Mouse (Mus musculus): ENCODE results near the gene Gm17334. TPM values are rescaled to one million over a fixed set of nuclear protein-coding genes. Genes with fewer than 3 reads are reported as not detected.

Gm17334 gene
- polyA plus RNA-seq, 1 experiment = 1.2 TPM

GRCm38 (mm10) chr11:53773641-53774360, 814 bp upstream of the Gm17334 start:
- Histone ChIP-seq H3K4me1 (ENCODE audit: control insufficient read depth, insufficient read depth, insufficient read length) (peaks cover 25% of the 10 kb centered on the region; the same call in 1 of the 2 replicates), H3K36me3 (ENCODE audit: control insufficient read depth, insufficient read depth, low read length) (peaks cover 62% of the 10 kb centered on the region), H3K27me3 (ENCODE audit: control insufficient read depth, insufficient read depth, low read length) (no peaks in the 10 kb centered on the region), H3K27ac (ENCODE audit: insufficient read depth, low read length) (no peak overlapping the region), H3K4me3 (ENCODE audit: extremely low read depth, insufficient read depth, insufficient read length) (no peak overlapping the region)
- WGBS = 81% methylated on average over 16 of the region's 16 CpGs
- TF ChIP-seq CTCF (IDR thresholded peaks at IDR 0.05; ENCODE audit: extremely low read depth, insufficient read depth, insufficient read length, insufficient replicate concordance) (no peak), POLR2A (IDR thresholded peaks at IDR 0.05; ENCODE audit: low read depth, low read length) (no peak)
- DNase-seq (ENCODE audit: low read depth in 1 of 2, low spot score in 2 of 2) = no peak

GRCm38 (mm10) chr11:53772536-53772935, 451 bp downstream of the Gm17334 start:
- TF ChIP-seq POLR2A (IDR thresholded peaks at IDR 0.05; ENCODE audit: low read depth, low read length) (no peak), CTCF (IDR thresholded peaks at IDR 0.05; ENCODE audit: extremely low read depth, insufficient read depth, insufficient read length, insufficient replicate concordance) (no peak)
- Histone ChIP-seq H3K36me3 (ENCODE audit: control insufficient read depth, insufficient read depth, low read length) (peaks cover 55% of the 10 kb centered on the region), H3K4me1 (ENCODE audit: control insufficient read depth, insufficient read depth, insufficient read length) (peaks cover 25% of the 10 kb centered on the region; the same call in 1 of the 2 replicates), H3K27ac (ENCODE audit: insufficient read depth, low read length) (peak overlapping the region; percentile 25; the same call in 1 of the 2 replicates), H3K27me3 (ENCODE audit: control insufficient read depth, insufficient read depth, low read length) (no peaks in the 10 kb centered on the region), H3K4me3 (ENCODE audit: extremely low read depth, insufficient read depth, insufficient read length) (peak overlapping the region; percentile 44; the same call in 1 of the 2 replicates)
- 32% methylated on average over 9 of the region's 9 CpGs for WGBS
- DNase-seq (ENCODE audit: low read depth in 1 of 2, low spot score in 2 of 2) = no peak

- WGBS = 13% methylated on average over 11 of the region's 11 CpGs
- Histone ChIP-seq H3K27ac (ENCODE audit: insufficient read depth, low read length) (peak overlapping the region; percentile 31), H3K4me3 (ENCODE audit: extremely low read depth, insufficient read depth, insufficient read length) (peak overlapping the region; percentile 85), H3K36me3 (ENCODE audit: control insufficient read depth, insufficient read depth, low read length) (peaks cover 45% of the 10 kb centered on the region), H3K27me3 (ENCODE audit: control insufficient read depth, insufficient read depth, low read length) (no peaks in the 10 kb centered on the region), H3K4me1 (ENCODE audit: control insufficient read depth, insufficient read depth, insufficient read length) (peaks cover 25% of the 10 kb centered on the region; the same call in 1 of the 2 replicates)
- no peak for DNase-seq (ENCODE audit: low read depth in 1 of 2, low spot score in 2 of 2)
- TF ChIP-seq CTCF (IDR thresholded peaks at IDR 0.05; ENCODE audit: extremely low read depth, insufficient read depth, insufficient read length, insufficient replicate concordance) = no peak
- TF ChIP-seq POLR2A (IDR thresholded peaks at IDR 0.05; ENCODE audit: low read depth, low read length) = no peak
These were observed 1.8 kb downstream of the Gm17334 start for GRCm38 (mm10) chr11:53771001-53771744.

- H3K36me3 ChIP-seq (ENCODE audit: control insufficient read depth, insufficient read depth, low read length) = peaks cover 36% of the 10 kb centered on the region
- no peak for TF ChIP-seq POLR2A (IDR thresholded peaks at IDR 0.05; ENCODE audit: low read depth, low read length)
- TF ChIP-seq CTCF (IDR thresholded peaks at IDR 0.05; ENCODE audit: extremely low read depth, insufficient read depth, insufficient read length, insufficient replicate concordance) = no peak
- peak overlapping the region; percentile 98 for H3K27ac ChIP-seq (ENCODE audit: insufficient read depth, low read length)
- H3K4me1 ChIP-seq (ENCODE audit: control insufficient read depth, insufficient read depth, insufficient read length) = peaks cover 25% of the 10 kb centered on the region; the same call in 1 of the 2 replicates
- peak in 1 of 2 experiments; percentile 75 for DNase-seq (ENCODE audit: low read depth in 1 of 2, low spot score in 2 of 2)
- peak overlapping the region; percentile 85 for H3K4me3 ChIP-seq (ENCODE audit: extremely low read depth, insufficient read depth, insufficient read length)
- no peaks in the 10 kb centered on the region for H3K27me3 ChIP-seq (ENCODE audit: control insufficient read depth, insufficient read depth, low read length)
- WGBS = under 1% methylated on average over 75 of the region's 75 CpGs
These were observed 2.7 kb downstream of the Gm17334 start for GRCm38 (mm10) chr11:53770125-53770791.

- Histone ChIP-seq H3K27ac (ENCODE audit: insufficient read depth, low read length) (peak within 1 kb of the TSS; percentile 98), H3K4me1 (ENCODE audit: control insufficient read depth, insufficient read depth, insufficient read length) (peaks cover 24% of the 10 kb centered on the region; the same call in 1 of the 2 replicates), H3K4me3 (ENCODE audit: extremely low read depth, insufficient read depth, insufficient read length) (peak within 1 kb of the TSS; percentile 85), H3K27me3 (ENCODE audit: control insufficient read depth, insufficient read depth, low read length) (no peaks in the 10 kb centered on the region), H3K36me3 (ENCODE audit: control insufficient read depth, insufficient read depth, low read length) (peaks cover 31% of the 10 kb centered on the region)
- TF ChIP-seq POLR2A (IDR thresholded peaks at IDR 0.05; ENCODE audit: low read depth, low read length) = peak; percentile 98
- no peak for TF ChIP-seq CTCF (IDR thresholded peaks at IDR 0.05; ENCODE audit: extremely low read depth, insufficient read depth, insufficient read length, insufficient replicate concordance)
- DNase-seq (ENCODE audit: low read depth in 1 of 2, low spot score in 2 of 2) = peak; percentile 95 to 98
- WGBS = under 1% methylated on average over 40 of the region's 40 CpGs
These were observed 3.2 kb downstream of the Gm17334 start, which contains the start of gene Irf1 for GRCm38 (mm10) chr11:53769760-53770124. Gene Irf1 (plus strand): TSS chr11:53770014.

GRCm38 (mm10) chr11:53769185-53769576, 3.8 kb downstream of the Gm17334 start:
- WGBS = 47% methylated on average over 12 of the region's 12 CpGs
- no peaks in the 10 kb centered on the region for H3K27me3 ChIP-seq (ENCODE audit: control insufficient read depth, insufficient read depth, low read length)
- no peak for TF ChIP-seq POLR2A (IDR thresholded peaks at IDR 0.05; ENCODE audit: low read depth, low read length)
- TF ChIP-seq CTCF (IDR thresholded peaks at IDR 0.05; ENCODE audit: extremely low read depth, insufficient read depth, insufficient read length, insufficient replicate concordance) = no peak
- DNase-seq (ENCODE audit: low read depth in 1 of 2, low spot score in 2 of 2) = no peak
- peaks cover 29% of the 10 kb centered on the region; the same call in 1 of the 2 replicates for H3K4me1 ChIP-seq (ENCODE audit: control insufficient read depth, insufficient read depth, insufficient read length)
- peaks cover 25% of the 10 kb centered on the region for H3K36me3 ChIP-seq (ENCODE audit: control insufficient read depth, insufficient read depth, low read length)
- H3K27ac ChIP-seq (ENCODE audit: insufficient read depth, low read length) = peak overlapping the region; percentile 90
- peak overlapping the region; percentile 56 for H3K4me3 ChIP-seq (ENCODE audit: extremely low read depth, insufficient read depth, insufficient read length)
